Mouse (Mus musculus): ENCODE measurements at regions not wholly inside any gene's neighbourhood (a gene's known extent, or its start where the extent isn't known, plus 50 kb on each side); places are given as distances from the start of the nearest gene placed in this dataset.

DNA sequence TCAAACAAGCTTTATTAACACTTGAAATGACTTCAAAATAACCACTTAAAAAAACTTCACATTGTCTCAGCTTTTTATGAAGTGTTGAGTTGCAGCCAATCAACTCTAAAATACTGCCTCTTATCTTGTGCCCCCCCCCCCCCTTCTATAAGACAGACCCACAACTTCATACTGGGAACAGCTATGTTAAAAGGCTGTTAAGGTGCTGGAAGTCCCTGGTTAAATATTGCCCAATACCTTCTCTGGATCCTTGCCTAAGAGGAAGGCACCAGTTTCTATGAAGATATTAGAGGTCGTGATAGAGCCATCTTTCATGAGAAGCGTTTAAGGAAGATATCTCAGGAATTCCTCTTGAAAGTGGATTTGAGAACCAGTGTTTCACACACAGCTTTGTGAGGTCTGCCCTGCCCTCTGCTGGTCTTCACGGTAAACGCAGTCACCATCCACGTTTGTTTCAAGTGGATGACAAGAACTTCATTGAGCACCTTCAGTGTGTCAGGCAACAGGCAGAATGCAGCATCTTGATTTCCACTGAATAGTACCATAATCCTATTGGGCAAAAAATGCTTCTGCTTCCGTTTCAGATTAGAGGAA lies 75.2 kb upstream of the Arntl start:
- peak; percentile 94 for TF ChIP-seq CTCF (IDR thresholded peaks at IDR 0.05)
- no peak for TF ChIP-seq EP300 (IDR thresholded peaks at IDR 0.05)

Measured in lung, postnatal 0 days (tissue).